Comparison of ENCODE assay signal across 27 mouse cellular contexts in the genomic region with DNA sequence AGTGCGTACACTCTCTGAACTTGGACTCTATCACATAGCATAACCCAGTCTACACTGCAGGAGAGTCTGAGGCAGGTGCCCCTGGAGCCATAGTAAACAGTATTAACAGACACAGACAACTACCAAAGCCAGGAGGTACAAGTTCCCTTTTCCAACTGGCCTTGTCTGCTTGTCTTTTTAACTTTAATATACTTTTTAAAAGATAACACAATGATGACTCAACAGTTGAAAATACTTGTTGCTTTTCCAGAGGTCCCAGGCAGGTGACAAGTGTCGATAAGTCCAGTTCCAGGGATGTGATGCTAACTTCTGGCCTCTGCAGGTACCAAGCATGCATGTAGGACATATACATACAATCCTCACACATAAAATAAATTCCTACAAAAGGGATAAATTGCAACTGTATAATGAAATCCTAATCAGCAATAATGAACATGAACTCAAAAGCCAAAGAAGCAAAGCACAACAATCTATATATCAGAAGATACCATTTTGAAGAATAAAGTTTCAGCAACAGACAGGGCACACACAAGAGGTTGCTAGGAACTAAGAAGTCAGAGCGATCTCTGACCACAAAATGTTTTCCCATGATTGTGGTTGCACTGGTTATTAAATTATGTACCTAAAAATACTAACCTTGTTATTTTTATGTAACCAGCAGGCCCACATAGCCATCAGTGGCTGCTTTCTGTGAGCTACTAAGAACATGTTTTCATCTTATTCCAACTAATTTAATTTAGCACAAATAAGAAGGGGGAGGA.
DNase-seq lines count a peak whose midpoint lies in the region; ATAC-seq and TF ChIP-seq lines count a peak whose summit lies in the region.
"Had no signal": no experiment of that assay in that cellular context is flagged by ENCODE, and none has a peak within 500 bp of the region (broad histone marks: within the 10 kb centered on the region; RNA-seq: fewer than 3 reads in every experiment).

No protein-coding gene starts in this region.

- H3K27me3 ChIP-seq in intestine, embryonic 15.5 days (replicated peaks): no peaks in the 10 kb centered on the region
- H3K27me3 ChIP-seq in intestine, embryonic 16.5 days (replicated peaks; ENCODE audit: control insufficient read depth, insufficient read depth, low read length): no peaks in the 10 kb centered on the region
- H3K27me3 ChIP-seq in G1E (ENCODE audit: insufficient read depth, low read length) (no peaks in the 10 kb centered on the region), myocyte (ENCODE audit: control insufficient read depth, insufficient read depth, insufficient read length) (no peaks in the 10 kb centered on the region)
- H3K27me3 ChIP-seq: CH12.LX; forebrain, embryonic 12.5 days; heart, embryonic 13.5 days; kidney, embryonic 15.5 days; lung, embryonic 15.5 days; midbrain, embryonic 12.5 days had no signal

- no peak overlapping the region for H3ac ChIP-seq in myocyte (ENCODE audit: control insufficient read depth, insufficient read length)

- TF ChIP-seq POLR2A in myocyte (IDR thresholded peaks at IDR 0.05; ENCODE audit: insufficient read length, low read depth): no peak

- no peak overlapping the region for H3K4me3 ChIP-seq in intestine, embryonic 15.5 days (replicated peaks)
- H3K4me3 ChIP-seq in intestine, embryonic 16.5 days (ENCODE audit: low read length): no peak overlapping the region
- H3K4me3 ChIP-seq in G1E (ENCODE audit: low read depth, low read length) (no peak overlapping the region), myocyte (no peak overlapping the region)
- H3K4me3 ChIP-seq: erythroblast, embryonic 14.5 days; forebrain, embryonic 12.5 days; heart, embryonic 13.5 days; kidney, embryonic 15.5 days; lung, embryonic 15.5 days; midbrain, embryonic 12.5 days had no signal

- WGBS in intestine, embryonic 15.5 days: 89% methylated on average over 3 of the region's 3 CpGs
- 79% methylated on average over 3 of the region's 3 CpGs for WGBS in intestine, embryonic 16.5 days

- no peak for TF ChIP-seq CTCF in G1E (IDR thresholded peaks at IDR 0.05; ENCODE audit: low read depth, low read length)

- peak; percentile 51; the same call in 1 of the 2 replicates for ATAC-seq in intestine, embryonic 15.5 days
- no peak for ATAC-seq in intestine, embryonic 16.5 days
- ATAC-seq in G1E (ENCODE audit: extremely low read depth, insufficient number of reproducible peaks, low FRiP score, poor library complexity, severe bottlenecking): peak; percentile 78
- ATAC-seq in erythroid progenitor cell, adult 5-6 weeks (replicated peaks; ENCODE audit: low FRiP score, poor library complexity, severe bottlenecking): 0 out of 2 replicates have a peak, but pooled peaks have one; percentile 42
- ATAC-seq: forebrain, postnatal 0 days; hindbrain, postnatal 0 days had no signal

- H3K79me2 ChIP-seq in myocyte (ENCODE audit: control insufficient read depth, insufficient read depth): peaks cover 14% of the 10 kb centered on the region

- no peaks in the 10 kb centered on the region for H3K36me3 ChIP-seq in intestine, embryonic 15.5 days
- no peaks in the 10 kb centered on the region for H3K36me3 ChIP-seq in intestine, embryonic 16.5 days (ENCODE audit: control insufficient read depth, insufficient read depth, low read length)
- peaks cover 21% of the 10 kb centered on the region for H3K36me3 ChIP-seq in G1E (replicated peaks)
- no peaks in the 10 kb centered on the region for H3K36me3 ChIP-seq in myocyte (ENCODE audit: control insufficient read depth, insufficient read depth)
- H3K36me3 ChIP-seq: lung, embryonic 15.5 days; midbrain, embryonic 12.5 days had no signal

- H3K9me3 ChIP-seq in intestine, embryonic 15.5 days: no peaks in the 10 kb centered on the region
- no peaks in the 10 kb centered on the region for H3K9me3 ChIP-seq in intestine, embryonic 16.5 days (ENCODE audit: control insufficient read depth, low read length)
- no peaks in the 10 kb centered on the region for H3K9me3 ChIP-seq in G1E (replicated peaks)
- H3K9me3 ChIP-seq: forebrain, embryonic 12.5 days; heart, embryonic 13.5 days; kidney, embryonic 15.5 days; lung, embryonic 15.5 days; midbrain, embryonic 12.5 days had no signal

- DNase-seq in G1E (ENCODE audit: low spot score) (no peak), liver (no peak)
- DNase-seq in right cerebral cortex, adult 18-20 months: no peak
- DNase-seq: adrenal gland, postnatal 14 days; cerebellum, adult 11 months; cerebellum, adult 9-11 months; forebrain, postnatal 0 days; heart, postnatal 10 days; kidney, adult 11 months; layer of hippocampus, postnatal 36 days; retina, postnatal 1 day; right cerebral cortex, postnatal 25 days; spleen, adult 18-20 months; thymus, adult 2 months; thymus, postnatal 36 days had no signal

- no peak overlapping the region for H3K4me2 ChIP-seq in intestine, embryonic 15.5 days (replicated peaks)
- no peak overlapping the region for H3K4me2 ChIP-seq in intestine, embryonic 16.5 days (ENCODE audit: low read depth, low read length)
- peak overlapping the region; percentile 35 for H3K4me2 ChIP-seq in myocyte (ENCODE audit: low read depth)
- H3K4me2 ChIP-seq: forebrain, embryonic 12.5 days; heart, embryonic 13.5 days; kidney, embryonic 15.5 days; lung, embryonic 15.5 days; midbrain, embryonic 12.5 days had no signal

- H3K4me1 ChIP-seq in intestine, embryonic 15.5 days (replicated peaks): peaks cover 4% of the 10 kb centered on the region; the same call in 1 of the 2 replicates
- peaks cover 14% of the 10 kb centered on the region; the same call in 1 of the 2 replicates for H3K4me1 ChIP-seq in intestine, embryonic 16.5 days (ENCODE audit: control insufficient read depth, insufficient read depth, low read length)
- H3K4me1 ChIP-seq in G1E (ENCODE audit: insufficient read depth, low read depth, low read length): peaks cover 55% of the 10 kb centered on the region
- H3K4me1 ChIP-seq: lung, embryonic 15.5 days had no signal

- 0 out of 2 replicates have a peak overlapping the region, but pooled peaks have one; percentile 27 for H3K27ac ChIP-seq in intestine, embryonic 15.5 days
- no peak overlapping the region for H3K27ac ChIP-seq in intestine, embryonic 16.5 days (ENCODE audit: low read length)
- H3K27ac ChIP-seq: forebrain, embryonic 12.5 days; heart, embryonic 13.5 days; hindbrain, postnatal 0 days; kidney, embryonic 15.5 days; lung, embryonic 15.5 days had no signal

- H3K9ac ChIP-seq in intestine, embryonic 15.5 days: no peak overlapping the region
- H3K9ac ChIP-seq in intestine, embryonic 16.5 days (ENCODE audit: low read depth, low read length): no peak overlapping the region
- H3K9ac ChIP-seq: forebrain, embryonic 12.5 days; forebrain, postnatal 0 days; heart, embryonic 13.5 days; kidney, embryonic 15.5 days; lung, embryonic 15.5 days; midbrain, embryonic 12.5 days had no signal

TF ChIP-seq in myocyte, 11 proteins besides CTCF, POLR2A, EP300 and RAD21:
- TF ChIP-seq POLR2AphosphoS2 (IDR thresholded peaks at IDR 0.05; ENCODE audit: insufficient read length, low read depth) (no peak), REST (IDR thresholded peaks at IDR 0.05; ENCODE audit: insufficient read depth, insufficient read length) (no peak), MAX (IDR thresholded peaks at IDR 0.05; ENCODE audit: low read depth) (no peak), USF1 (IDR thresholded peaks at IDR 0.05; ENCODE audit: low read depth) (no peak), SRF (IDR thresholded peaks at IDR 0.05; ENCODE audit: control insufficient read depth, insufficient read length, low read depth) (no peak), MYOD1 (IDR thresholded peaks at IDR 0.05; ENCODE audit: control insufficient read depth in 1 of 3, insufficient read length in 2 of 3, low read depth in 2 of 3) (no peak), MYOG (IDR thresholded peaks at IDR 0.05; ENCODE audit: control insufficient read depth in 1 of 3, insufficient read depth in 1 of 3, insufficient read length in 2 of 3, low read depth in 2 of 3) (no peak), E2F4 (IDR thresholded peaks at IDR 0.05; ENCODE audit: insufficient read depth) (no peak), TCF3 (IDR thresholded peaks at IDR 0.05; ENCODE audit: insufficient read length, low read depth) (no peak), CEBPB (IDR thresholded peaks at IDR 0.05; ENCODE audit: insufficient read depth, poor library complexity, severe bottlenecking) (no peak), TCF12 (IDR thresholded peaks at IDR 0.05; ENCODE audit: insufficient read depth, poor library complexity, severe bottlenecking) (no peak)
